Mouse (Mus musculus) ES-E14 (cell line): Measurements from ENCODE around the gene Samd14. TPM values are rescaled to one million over a fixed set of nuclear protein-coding genes. Genes with fewer than 3 reads are reported as not detected.
A peak's percentile ranks its signal among the peaks of the same experiment; 100 is the strongest.

ENCODE experiments used
- DNase-seq: peaks from one replicate; pipeline ENCODE4 v3.0.0-alpha.2; 2013; ENCODE audit warnings: low read depth, low spot score
- H3K27ac ChIP-seq: 2 replicates; pipeline ENCODE4 v1.5.1; 2012; ENCODE audit warnings: low read depth, mild to moderate bottlenecking, low read length, moderate library complexity, mixed read lengths; ENCODE audit not compliant: poor library complexity, insufficient read depth, severe bottlenecking
- H3K36me3 ChIP-seq: 2 replicates; pipeline ENCODE4 v1.6.1; 2012; ENCODE audit warnings: mild to moderate bottlenecking, low read length, moderate library complexity, mixed read lengths; ENCODE audit not compliant: control insufficient read depth, poor library complexity, insufficient read depth, severe bottlenecking
- H3K4me1 ChIP-seq, 2 experiments: fragments of 150-350 bp in 1 of 2; sonication (generic) in 1 of 2; 2 replicates each; pipeline ENCODE4 v1.6.1; 2012; ENCODE audit warnings: low read length in 2 of 2, mild to moderate bottlenecking in 1 of 2, mixed read lengths in 1 of 2; ENCODE audit not compliant: control insufficient read depth in 2 of 2, insufficient read depth in 2 of 2, poor library complexity in 1 of 2
- H3K4me3 ChIP-seq, 2 experiments: fragments of 150-350 bp in 1 of 2; sonication (generic) in 1 of 2; 2 replicates each; pipeline ENCODE4 v1.5.1; 2012; ENCODE audit warnings: low read length in 2 of 2, low read depth in 1 of 2, mild to moderate bottlenecking in 1 of 2, mixed read lengths in 1 of 2; ENCODE audit not compliant: insufficient read depth in 1 of 2, poor library complexity in 1 of 2, severe bottlenecking in 1 of 2
- H3K9ac ChIP-seq: 2 replicates; pipeline ENCODE4 v1.6.1; 2012; ENCODE audit warnings: low read depth, mild to moderate bottlenecking, low read length, mixed read lengths; ENCODE audit not compliant: poor library complexity, insufficient read depth, severe bottlenecking
- H3K9me3 ChIP-seq: fragments of 150-350 bp; sonication (generic); 2 replicates; pipeline ENCODE4 v1.6.1; 2012; ENCODE audit warnings: low read depth, mild to moderate bottlenecking, low read length; ENCODE audit not compliant: control insufficient read depth, insufficient read depth
- CHD2 ChIP-seq: IDR thresholded peaks from 2 replicates; pipeline ENCODE4 v1.6.1; 2014; ENCODE audit warnings: mild to moderate bottlenecking, low read depth, low read length, inconsistent platforms
- HCFC1 ChIP-seq: IDR thresholded peaks from 2 replicates; pipeline ENCODE4 v1.6.1; 2012; ENCODE audit warnings: low read length, inconsistent platforms, borderline replicate concordance; ENCODE audit not compliant: insufficient read depth
- MAFK ChIP-seq: IDR thresholded peaks from 2 replicates; pipeline ENCODE4 v1.6.1; 2014; ENCODE audit warnings: mild to moderate bottlenecking, low read depth, low read length, inconsistent platforms; ENCODE audit not compliant: insufficient read depth
- ZC3H11A ChIP-seq: IDR thresholded peaks from 2 replicates; pipeline ENCODE4 v1.6.1; 2012; ENCODE audit warnings: low read depth, mild to moderate bottlenecking, inconsistent platforms, low read length, borderline replicate concordance
- ZNF384 ChIP-seq: IDR thresholded peaks from 2 replicates; pipeline ENCODE4 v1.6.1; 2012; ENCODE audit warnings: low read depth, low read length, inconsistent platforms
- in situ Hi-C, 2 experiments: fragments of 600-800 bp; cut with MboI; formaldehyde crosslinking; loops; one replicate each; pipeline ENCODE4 v1.15.1; 2025; ENCODE audit warnings: low sequenced_read_pairs in 2 of 2, inconsistent platforms in 1 of 2; ENCODE audit not compliant: unreplicated experiment in 2 of 2
- total RNA-seq: library from RNA; depleted of rRNA; stranded (reverse); fragments of 300-350 nt; gene quantifications from 2 replicates; pipeline ENCODE4 v1.2.3, GENCODE M21; 2012

Samd14 gene
- total RNA-seq, 1 experiment = 0.89 TPM

DNA sequence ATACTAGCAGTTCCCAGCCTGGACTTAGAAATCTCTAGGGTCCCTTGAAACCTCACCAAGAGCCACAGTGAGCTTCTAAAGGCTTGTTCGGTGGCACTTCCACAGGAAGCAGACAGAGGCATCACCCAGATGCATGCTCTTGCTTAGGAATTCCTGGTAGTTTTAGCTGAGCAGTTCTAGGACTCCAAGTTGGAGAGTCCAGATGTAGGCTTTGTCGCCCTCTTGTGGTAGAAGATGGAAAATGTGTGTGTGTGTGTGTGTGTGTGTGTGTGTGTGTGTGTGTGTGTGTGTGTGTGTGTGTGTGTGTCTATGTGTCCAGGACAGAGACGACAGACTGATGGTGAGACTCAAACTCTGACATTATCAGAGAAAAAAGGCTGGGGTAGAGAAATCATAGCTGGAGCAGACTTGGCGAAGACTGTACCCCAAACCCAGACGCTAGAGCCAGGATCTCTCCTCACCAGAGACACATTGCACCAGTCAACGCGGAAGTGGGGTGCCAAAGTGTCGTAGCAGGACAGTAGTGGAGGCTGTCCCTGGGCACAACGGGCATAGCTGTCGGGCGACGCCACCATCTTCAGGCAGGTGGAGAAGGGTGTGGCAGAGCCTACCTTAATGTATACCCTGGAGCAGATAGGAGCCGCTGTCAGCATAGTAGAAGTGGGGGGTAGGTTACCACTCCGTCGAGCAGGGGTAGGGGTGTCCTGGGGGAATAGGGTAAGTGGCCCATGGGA, 39.3 kb upstream of the Samd14 start:
- H3K4me1 ChIP-seq = no peaks in the 10 kb centered on the region
- no peaks in the 10 kb centered on the region for H3K9me3 ChIP-seq
- no peak overlapping the region for H3K9ac ChIP-seq
- in situ Hi-C loops = no loop called here
- no peak overlapping the region for H3K27ac ChIP-seq
- no peaks in the 10 kb centered on the region for H3K36me3 ChIP-seq
- DNase-seq = peak; percentile 70
- H3K4me3 ChIP-seq = no peak overlapping the region
- no peak for TF ChIP-seq CHD2
- TF ChIP-seq HCFC1 = no peak
- TF ChIP-seq ZC3H11A = no peak
- TF ChIP-seq MAFK = no peak
- no peak for TF ChIP-seq ZNF384

DNA sequence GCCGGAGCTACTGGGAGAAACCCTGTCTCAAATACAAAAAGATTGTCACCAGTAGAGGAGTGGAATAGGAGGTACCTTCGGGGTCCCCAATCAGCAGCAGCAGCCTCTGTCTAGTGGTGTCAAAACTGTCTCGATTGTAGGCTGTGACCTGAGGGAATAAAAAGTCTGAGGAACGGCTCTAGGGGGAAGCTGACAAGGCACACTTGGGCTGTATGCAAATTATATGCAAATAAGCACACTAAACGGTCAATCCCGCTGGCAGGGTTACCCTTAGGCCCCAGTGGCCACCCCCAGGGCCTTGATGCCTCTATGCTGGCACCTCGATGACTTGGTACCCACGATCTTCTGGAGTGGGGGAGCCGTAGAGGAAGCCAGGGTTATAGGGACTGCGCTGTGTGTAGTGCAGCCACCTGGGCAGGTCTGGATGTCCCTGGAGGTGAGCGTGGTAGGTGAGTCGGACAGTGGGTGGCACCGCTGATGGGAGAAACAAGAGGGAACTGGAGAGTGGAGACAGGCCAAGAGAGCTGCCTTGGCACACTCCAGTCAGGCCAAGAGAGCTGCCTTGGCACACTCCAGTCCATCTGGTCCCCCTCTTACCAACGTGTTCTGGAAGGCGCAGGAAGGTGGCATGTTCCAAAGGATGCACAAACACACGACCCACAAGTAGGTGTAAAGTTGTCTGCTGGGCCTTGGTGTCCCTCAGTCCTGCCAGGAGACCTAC, 37.6 kb upstream of the Samd14 start:
- H3K4me3 ChIP-seq = no peak overlapping the region
- in situ Hi-C loops = no loop called here
- no peaks in the 10 kb centered on the region for H3K36me3 ChIP-seq
- no peak for DNase-seq
- no peaks in the 10 kb centered on the region for H3K4me1 ChIP-seq
- H3K9ac ChIP-seq = no peak overlapping the region
- no peak overlapping the region for H3K27ac ChIP-seq
- no peaks in the 10 kb centered on the region for H3K9me3 ChIP-seq
- TF ChIP-seq HCFC1 (no peak), CHD2 (no peak), MAFK (no peak), ZNF384 (no peak), ZC3H11A (no peak)

DNA sequence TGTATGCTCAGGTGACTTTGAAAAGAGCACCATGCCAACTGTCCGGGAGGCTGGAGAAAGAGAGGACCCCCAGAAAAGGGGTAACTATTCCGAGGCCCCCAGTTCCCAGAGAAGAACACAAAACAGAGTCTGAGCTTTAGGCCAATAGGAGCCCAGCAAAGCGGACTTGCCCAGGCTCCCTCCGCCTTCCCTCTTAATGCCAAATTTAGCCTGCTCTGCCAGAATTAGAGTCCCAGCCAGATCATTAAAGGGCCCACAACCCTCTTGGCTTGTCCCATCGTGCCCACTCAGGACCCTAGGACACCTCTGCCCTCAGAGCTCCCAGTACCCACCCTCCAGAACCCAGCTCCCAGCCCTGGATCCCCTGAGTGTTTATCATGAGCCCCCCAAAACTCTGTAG, 36.8 kb upstream of the Samd14 start:
- Histone ChIP-seq H3K27ac (no peak overlapping the region), H3K9ac (no peak overlapping the region), H3K9me3 (no peaks in the 10 kb centered on the region), H3K4me1 (no peaks in the 10 kb centered on the region), H3K4me3 (no peak overlapping the region), H3K36me3 (no peaks in the 10 kb centered on the region)
- in situ Hi-C loops = no loop called here
- DNase-seq = no peak
- no peak for TF ChIP-seq ZNF384
- TF ChIP-seq ZC3H11A = no peak
- TF ChIP-seq MAFK = no peak
- no peak for TF ChIP-seq CHD2
- TF ChIP-seq HCFC1 = no peak

DNA sequence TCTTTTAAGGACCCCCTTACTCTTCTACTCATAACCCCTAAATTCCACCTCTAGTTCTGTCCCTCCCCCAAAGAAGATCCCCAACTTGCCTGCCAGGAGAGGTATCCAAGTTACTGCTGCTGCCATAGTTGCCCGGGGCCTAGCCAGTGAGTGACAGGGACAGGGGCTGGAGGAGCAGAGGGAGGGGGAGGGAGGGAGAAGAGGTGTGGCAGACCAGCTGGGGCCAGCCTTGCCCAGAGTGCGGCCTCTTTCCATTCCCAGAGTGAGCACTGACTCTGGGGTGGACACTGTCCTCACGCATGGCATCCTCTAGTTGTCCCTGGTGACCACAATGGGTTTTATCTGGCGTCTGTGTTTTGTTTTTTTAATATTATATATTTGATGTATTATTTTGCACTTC, 36.4 kb upstream of the Samd14 start:
- H3K9me3 ChIP-seq = no peaks in the 10 kb centered on the region
- H3K27ac ChIP-seq = no peak overlapping the region
- TF ChIP-seq MAFK (no peak), CHD2 (no peak), HCFC1 (no peak), ZNF384 (no peak), ZC3H11A (no peak)
- H3K36me3 ChIP-seq = no peaks in the 10 kb centered on the region
- no peak for DNase-seq
- H3K4me1 ChIP-seq = no peaks in the 10 kb centered on the region
- H3K4me3 ChIP-seq = no peak overlapping the region
- H3K9ac ChIP-seq = no peak overlapping the region
- in situ Hi-C loops = no loop called here
